Mouse (Mus musculus) T-helper 17 cell (primary cell): Measurements from ENCODE around the gene Vps8.

Experiments
- in situ Hi-C, 2 experiments: fragments of 300-600 bp; cut with MboI, MseI; formaldehyde crosslinking; loops; 1 replicate in 1 of 2; 2 replicates in 1 of 2; pipeline ENCODE4 v1.15.1; 2025; ENCODE audit warnings: high pct_unique_total_duplicates in 2 of 2

Gene Vps8

DNA sequence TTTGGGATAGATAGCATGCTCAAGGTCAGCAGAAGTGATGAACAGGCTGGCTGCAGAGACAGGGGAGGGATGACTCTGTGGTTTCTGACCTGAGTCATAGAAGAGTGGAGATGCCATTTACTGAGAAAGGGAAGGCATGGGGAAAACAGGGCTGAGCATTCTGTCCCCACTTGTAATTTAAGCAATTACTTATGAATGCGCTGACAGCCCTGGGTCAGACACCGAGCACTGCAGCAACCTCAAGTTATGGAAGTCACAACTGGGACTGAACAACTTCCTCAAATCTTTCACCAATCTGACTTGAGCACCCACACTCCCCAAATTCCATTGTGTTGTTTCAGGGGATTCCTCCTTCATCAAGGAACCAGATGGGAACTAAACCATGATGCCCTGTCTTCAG, 19.5 kb upstream of the Vps8 start:
- in situ Hi-C loops: no loop called here

DNA sequence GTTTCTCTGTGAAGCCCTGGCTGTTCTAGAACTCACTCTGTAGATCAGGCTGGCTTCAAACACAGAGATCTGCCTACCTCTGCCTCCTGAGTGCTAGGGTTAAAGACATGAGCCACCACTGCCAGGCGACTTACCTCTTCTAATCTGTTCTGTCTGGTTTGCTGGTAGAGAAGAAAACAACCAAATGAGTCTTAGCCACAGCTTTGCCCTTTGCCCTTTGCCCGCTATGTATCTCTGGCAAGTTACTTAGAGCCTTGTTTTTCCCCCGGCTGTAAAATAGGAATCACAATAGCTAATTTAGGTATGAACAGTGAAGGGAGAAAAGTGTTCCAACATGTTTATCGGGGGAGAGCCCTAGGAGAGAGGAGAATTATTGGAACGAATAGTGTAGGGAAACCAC, 18.3 kb upstream of the Vps8 start:
- in situ Hi-C loops: no loop called here

DNA sequence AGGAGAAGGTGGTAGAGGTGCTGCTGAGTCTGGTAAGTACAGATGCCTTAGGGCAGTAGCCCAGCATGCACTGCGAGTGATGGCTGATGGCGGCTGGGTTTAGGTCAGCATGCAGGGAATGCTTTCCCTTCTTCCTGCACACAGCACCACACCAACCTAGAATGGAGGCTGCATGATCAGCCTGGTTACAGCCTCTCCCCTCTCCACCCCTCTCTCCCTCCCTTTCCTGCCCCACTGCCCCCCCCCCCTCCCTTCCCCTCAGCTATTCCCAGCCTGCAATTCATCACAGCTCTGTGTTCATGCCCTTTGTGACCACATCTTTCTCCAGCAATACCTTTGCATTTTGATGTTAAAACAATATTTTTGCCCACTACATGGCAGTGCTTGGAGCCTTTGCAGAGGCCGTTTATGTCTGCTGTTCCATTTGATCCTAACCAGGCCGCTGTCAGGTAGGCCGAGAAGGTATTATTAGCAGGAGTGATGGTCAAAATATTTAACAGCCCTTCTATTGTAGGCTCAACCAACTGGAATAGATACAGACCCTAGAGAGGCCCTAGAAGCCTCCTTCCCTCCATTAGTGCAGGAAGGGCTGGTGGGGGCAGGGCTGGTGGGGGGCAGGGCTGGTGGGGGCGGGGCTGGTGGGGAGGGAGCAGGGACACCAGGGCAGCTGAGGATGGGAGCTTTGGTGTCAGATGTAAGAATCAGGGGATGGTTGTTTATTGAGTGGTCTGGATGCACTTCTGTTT, 17.5 kb upstream of the Vps8 start:
- in situ Hi-C loops: no loop called here

DNA sequence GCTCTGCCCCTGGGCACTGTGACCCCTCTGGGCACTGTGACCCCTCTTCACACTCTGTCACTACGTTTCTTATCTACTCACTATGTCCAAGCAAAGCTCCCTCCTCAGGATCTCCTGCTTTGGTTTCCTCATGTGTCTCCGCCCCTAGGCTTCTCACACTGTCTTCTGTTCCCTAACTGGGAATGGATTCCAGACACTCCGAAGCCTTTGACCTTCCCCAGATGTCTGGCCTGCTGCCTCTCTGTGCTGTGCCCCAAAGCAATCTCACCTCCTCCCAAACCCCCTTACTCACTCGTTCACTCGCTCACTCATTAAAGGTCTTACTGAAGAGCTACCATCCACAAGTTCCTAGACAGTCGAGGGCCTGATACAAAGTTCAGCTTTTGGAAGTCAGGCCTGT, 16.8 kb upstream of the Vps8 start:
- in situ Hi-C loops: no loop called here

DNA sequence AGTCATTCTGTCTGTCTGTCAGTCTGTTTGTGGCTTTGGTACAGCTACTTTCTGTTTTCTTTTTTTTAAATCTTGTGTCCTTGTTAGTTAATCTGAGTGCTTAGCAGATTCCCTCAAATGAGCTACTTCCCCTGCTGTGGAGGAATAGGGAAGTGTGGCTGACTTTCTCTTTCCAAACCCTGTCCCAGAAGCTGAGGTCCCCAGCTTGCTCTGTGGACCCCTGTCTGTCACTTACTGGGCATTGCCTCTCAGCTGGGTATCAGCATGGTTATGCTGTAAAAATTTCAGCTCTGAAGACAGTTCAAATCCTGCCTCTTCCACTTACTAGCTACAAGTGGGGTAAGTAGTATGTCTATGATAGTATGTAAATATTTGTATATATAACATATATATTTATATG, 11.1 kb upstream of the Vps8 start:
- in situ Hi-C loops: no loop called here

DNA sequence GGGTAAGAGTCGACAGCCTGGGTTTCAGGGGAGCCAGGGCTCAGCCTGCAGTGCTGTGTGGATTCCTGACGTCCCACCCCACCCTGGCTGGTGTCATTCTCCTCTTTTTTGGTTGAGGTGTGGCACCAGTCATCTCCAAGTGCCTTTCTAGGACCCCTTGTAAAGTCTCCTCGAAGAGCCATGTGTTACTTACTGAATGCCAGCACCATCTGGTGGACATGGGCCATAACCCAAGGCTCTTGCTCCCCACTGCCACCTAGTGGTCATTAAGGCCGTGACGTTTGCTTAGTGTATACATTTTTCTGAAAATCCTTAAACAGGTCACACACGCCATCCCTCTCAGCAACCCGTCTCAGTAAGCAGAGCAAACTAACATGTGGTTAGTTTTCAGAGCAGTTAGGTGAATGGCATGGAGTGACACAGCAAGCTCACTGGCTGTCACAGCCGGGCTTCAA, 10.3 kb upstream of the Vps8 start:
- in situ Hi-C loops: no loop called here

DNA sequence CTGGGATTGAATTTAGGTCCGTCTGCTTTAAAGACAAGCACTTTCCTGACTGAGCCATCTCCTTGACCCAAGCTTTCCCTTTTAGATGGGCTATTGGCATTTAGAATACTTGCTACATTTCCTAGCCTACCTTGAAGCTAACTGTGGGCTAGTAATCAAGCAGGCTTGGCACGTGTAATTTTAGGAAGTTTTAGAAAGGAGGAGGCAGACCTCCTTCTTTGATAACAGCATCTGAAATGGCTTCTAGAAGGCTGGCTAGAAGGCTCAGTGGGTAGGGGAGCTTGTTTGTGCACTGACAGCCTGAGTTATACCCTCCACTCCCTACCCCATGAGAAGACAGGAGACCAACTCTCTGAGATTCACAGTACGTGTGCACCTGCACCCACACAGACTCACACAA, 9.1 kb upstream of the Vps8 start:
- in situ Hi-C loops: no loop called here

DNA sequence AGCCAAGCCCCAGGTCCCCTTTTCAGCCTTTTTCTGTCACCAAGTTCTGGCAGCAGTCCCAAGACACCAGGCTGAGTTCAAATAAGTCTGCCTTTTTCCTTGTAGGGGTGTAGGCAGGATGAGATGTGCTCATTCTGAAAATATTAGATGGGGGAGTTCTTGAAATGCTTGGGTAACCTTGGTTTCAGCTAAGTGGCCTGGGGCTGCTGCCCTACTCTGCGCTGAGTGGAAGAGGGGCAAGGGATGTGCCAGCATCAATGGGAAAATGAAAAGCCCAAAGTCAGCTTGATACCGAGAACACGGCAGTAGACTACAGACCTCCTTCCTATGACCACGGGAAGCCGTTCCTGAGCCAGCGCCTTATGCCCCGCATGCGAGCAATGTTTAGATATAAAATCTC, 7.8 kb upstream of the Vps8 start:
- in situ Hi-C loops: no loop called here

DNA sequence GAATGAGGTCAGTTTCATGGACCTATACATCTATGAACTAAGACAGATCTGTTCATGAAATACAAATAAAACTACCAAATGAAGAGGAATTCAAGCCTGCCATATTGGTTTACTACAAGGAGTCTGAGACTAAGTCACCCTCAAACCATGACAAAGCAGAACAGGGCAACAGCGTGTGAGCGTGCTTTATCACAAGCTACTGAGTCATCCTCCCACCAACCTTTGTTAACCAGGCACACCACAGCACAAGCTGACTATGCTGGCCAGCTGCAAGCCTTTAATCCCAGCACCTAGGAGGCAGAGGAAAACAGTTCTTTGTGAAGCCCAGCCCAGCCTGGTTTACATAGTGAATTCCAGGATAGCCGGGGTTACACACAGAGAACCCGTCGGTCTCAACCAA, 4.9 kb upstream of the Vps8 start:
- in situ Hi-C loops: no loop called here

DNA sequence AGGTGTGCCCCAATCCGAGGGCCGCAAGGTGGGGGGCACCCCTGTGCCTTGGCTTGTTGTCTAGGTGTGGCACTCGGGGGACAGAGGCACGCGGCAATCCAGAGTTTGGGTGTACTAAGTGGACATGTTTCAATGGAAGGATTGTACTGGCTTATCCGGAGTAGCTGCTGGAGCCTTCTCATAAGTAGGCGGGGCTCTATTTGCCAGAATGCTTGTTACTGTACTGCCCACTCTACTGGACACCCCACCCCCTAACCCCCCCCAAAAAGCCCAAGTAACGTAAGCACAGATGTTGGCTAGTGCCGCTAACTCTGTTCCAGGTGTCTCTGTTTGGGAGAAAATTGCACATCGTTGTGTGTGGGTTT, 610 bp downstream of the Vps8 start:
- in situ Hi-C loops: loop anchor here in 1 of 2 experiments (10.0 kb wide), 1 partner anchor 899 kb away; no protein-coding TSS in a partner anchor

DNA sequence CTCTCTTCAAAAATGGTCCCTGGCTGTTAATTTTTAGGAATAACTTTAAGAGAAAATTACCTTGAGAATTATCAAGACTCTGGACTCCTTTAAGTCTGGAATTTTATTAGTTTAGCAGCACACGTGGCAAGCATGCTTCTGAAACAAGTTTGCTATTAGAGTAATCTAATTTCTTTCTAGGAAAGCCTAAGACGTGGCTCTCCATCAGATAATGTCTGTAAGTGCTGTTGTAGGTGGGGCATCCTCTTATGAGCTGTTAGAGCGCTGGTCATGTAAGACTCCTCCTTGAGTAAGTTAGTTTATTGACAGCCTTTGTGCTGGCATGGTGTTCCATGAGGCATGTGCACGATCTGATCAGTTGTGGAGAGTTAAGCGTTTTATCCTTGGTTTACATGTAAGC, 5.2 kb downstream of the Vps8 start:
- in situ Hi-C loops: loop anchor here in 1 of 2 experiments (10.0 kb wide), 1 partner anchor 903 kb away; no protein-coding TSS in a partner anchor

DNA sequence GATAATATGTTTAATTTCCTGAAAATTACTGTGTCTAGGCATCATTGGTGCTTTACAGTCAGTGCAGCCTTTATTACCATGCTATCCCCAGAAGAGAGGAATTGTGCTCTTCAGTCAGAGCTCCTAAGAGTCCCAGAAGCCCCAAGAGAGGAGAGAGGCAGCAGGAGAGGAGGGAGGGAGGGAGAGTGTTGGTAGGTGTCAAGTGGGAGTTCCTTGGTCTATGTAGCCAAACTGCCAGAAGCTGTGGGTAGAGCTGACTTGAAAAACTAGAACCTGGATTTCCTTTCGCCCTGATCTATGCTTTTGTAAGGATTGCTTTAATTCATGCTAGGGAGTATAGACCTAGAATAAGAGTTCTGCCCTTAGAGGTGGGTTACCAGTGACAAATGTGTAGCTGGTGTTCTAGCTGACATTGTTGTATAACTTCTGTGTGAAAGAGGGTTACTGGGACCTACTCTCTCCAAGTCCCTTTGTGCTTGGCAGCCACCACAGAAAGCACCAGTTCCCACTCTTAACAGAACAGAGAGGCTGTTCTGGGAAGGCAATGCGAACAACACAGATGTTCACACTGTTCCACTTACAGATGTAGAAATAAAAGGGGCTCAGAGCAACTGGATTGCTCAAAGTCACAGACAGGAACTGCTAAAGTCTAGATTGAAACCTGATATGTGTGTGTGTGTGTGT, 7.6 kb downstream of the Vps8 start:
- in situ Hi-C loops: no loop called here

DNA sequence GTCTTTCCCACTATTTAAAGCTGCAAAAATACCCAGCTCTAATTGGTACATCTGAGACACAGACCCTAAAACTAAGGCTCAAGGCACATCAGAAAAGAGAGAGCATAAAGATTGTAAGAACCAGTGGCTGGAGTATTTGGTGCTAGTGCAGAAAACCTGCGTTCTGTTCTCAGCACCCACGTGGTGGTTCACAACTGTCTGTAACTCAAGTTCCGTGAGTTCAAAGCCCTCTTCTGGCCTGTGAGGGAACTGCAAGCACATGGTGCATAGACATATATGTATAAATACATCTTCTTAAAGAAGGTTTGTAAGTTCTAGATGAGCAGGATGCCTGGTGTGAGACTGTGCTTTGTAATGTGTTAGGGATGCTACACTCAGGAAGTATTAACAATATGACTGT, 8.7 kb downstream of the Vps8 start:
- in situ Hi-C loops: no loop called here

DNA sequence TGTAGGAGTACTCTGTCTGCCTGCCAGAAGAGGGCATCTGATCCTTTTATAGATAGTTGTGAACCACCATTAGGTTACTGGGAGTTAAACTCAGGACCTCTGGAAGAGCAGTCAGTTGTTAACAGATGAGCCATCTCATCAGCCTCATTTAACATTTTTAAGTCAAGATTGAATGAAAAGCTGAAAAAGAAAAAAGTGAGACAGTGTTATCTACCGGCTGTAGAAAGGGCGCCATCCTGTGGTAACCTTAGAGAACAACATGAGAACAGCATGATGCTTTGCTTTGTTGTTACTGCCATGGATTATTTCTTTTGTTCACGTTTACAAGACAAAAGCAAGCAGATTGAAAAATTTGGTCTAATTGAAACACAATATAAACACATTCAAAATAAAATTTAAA, 10.6 kb downstream of the Vps8 start:
- in situ Hi-C loops: no loop called here

DNA sequence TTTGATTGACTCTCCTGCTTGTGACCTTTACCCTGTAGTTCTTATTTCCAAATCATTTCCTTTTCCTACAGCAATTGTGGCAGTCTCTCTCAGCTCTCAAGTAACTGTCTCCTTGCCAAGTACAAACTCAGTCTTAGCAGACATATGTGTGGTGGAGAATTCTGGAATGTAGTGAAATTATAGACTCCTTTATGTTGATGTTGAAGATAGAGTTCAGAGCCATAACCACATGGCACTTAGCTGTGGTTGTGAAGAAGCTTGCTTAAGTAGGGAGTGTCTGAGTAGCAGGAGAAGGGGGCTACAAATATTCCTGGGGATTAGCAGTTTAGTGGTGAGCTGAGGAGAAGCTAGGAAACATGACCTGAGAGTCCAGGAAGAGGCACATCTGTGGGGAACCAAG, 18.1 kb downstream of the Vps8 start:
- in situ Hi-C loops: no loop called here

DNA sequence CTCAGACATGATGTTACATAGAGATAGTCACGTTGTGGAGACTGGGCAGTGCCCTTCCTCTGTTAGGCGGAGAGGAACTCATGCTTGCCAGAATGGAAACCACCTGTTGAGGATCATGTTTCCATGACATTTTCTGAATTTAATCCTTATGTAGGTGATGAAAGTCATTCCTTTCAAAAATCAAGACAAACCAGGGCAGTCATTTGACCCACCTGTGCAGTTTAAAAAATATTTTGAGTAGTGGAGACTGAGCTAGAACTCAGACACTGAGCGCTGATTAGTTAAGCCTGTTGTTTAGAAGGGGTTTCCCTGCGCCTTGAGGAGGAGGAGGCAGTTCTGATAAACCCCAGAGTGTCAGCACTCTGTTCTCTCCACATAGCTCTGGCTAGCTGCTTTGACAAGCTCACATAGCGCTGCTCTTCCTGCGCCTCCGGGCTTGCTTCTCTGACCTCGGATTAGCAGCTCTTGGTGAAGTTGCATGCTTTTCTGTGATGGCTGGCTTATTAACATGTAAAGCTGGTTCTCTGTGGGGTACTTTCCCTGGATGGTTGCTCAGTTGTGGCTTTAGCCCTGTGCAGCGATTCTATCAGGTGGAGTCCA, 22.2 kb downstream of the Vps8 start:
- in situ Hi-C loops: no loop called here

DNA sequence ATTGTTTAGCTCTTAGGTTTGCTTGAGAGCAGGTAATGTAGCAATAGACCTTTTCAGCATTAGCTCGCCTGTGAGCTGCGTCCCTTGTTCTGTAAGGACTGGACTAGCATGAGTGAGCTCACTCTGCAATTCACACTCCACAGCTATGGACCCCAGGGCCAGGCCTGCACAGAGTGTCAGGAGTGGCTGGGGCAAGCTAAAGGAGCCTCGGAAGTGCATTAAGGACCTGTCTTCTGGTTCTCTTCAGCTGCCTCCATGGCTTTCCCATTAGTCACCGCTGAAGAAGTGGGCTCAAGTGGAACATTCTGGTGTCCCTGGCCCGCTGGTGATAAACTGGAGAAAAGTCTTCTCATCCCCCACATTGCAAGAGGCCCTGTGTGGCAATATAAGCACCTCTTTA, 24.5 kb downstream of the Vps8 start:
- in situ Hi-C loops: no loop called here

DNA sequence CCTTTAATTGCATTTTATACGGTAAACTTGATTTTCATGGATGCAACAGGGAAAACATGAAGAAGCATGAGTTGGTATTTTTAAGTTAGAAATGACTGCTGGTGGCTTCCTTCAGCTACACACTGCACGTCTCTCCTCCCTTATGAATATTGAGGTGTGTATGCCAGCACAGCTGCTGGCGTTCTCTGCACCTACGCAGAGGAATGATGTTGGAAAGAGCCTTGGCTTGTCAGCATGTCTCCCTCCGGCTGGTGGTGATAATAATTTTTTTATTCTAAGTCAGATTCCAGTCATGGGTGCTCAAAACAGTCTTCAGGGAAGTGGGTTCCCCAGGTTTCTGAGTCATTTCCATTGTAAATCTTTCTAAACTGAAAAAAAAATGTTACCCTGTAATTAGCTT, 25.5 kb downstream of the Vps8 start:
- in situ Hi-C loops: no loop called here

DNA sequence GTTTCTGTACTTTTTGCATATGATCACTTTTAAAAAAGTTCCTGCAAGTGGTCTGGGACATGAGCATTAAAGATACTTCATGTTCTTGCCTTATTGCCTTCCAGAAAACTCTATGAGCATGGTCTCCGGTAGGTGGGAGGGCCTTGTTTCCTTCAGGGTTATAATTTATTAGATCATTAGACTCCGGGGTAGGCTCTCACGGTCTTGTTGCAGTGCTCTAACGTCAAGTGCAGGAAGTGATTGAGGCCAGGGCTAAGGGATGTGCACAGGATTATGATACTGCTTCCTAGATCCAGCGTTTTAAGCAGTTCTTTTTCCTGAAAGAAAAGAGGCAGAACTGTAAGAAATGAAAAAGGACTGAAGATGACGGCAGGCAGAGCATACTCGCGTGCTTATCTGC, 27.0 kb downstream of the Vps8 start:
- in situ Hi-C loops: no loop called here

DNA sequence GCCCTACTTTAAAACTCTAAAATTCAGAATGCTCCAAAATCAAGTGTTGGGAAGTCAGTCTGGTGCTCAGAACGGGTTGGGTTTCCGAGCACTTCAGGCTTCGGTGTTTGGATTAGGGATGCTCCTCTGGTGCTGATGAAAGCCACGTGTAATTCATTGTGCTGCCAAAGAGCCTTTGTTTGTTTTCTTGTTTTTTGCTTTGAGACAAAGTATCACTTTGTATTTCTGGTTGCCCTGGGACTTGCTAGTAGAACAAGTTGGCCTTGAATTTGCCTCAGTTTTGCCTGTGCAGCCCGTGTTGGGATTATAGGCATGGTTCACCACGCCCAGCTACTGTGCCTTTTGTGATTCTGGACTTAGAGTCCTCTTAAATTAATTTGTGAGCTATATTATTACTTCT, 29.7 kb downstream of the Vps8 start:
- in situ Hi-C loops: no loop called here

DNA sequence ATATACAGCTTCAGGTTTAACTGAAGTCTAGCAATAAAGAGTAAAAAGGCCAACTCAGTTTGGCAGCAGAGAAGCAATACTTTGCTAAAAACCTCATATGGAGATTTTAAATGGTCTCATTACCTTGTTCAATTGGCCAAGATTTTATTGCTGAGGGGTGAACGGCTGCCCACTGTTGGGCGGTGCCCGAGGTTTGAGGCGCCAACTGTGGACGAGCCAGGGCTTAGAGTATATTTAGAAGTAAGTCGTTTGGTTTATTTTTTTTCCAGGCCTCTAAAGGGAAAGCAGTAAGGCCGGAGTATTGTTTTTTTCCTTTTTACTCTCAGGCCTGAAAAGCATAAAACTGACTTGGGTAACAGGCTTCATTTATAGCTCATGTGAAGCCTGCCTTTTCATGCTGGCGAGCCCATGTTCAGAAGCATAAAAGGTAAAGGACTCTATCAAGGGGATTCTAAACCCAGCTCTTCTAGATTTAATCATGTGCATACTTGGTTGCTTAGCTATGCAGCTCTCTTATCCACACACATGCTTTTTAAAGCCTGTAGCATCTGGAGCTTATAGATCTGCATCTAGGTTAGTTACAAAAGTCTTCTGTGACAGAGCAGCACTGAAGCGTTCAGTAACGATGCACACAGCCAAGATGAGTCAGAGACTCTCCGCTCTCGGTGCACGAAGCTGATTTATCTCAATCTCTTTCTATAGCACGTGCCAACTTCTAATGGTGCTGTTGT, 34.9 kb downstream of the Vps8 start:
- in situ Hi-C loops: no loop called here

DNA sequence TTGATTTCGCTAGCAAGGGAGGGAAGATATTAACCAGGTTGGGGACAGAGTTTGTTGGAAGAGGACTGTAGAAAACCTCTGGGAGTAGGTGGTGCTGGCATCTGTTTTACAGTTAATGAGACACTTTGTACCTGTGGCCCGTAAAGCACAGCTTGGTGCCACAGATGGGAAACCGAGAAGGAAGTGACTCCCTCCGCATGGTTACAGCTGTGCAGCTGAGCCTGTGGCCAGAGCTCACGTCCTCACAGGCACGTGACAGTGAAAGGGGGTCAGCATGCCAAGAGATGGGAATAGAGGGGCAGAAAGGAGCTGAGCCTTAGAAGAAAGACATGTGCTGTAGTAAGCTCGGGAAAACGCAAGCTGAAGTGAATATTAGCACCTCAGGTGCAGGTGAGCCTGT, 43.0 kb downstream of the Vps8 start:
- in situ Hi-C loops: no loop called here
